Mouse (Mus musculus) gastrocnemius, postnatal 25 days (tissue): Measurements from ENCODE around the gene Cdnf. TPM values are rescaled to one million over a fixed set of nuclear protein-coding genes. Genes with fewer than 3 reads are reported as not detected.

Source experiments
- total RNA-seq, 2 experiments: library from RNA; stranded (reverse); gene quantifications; 1 replicate in 1 of 2; 2 replicates in 1 of 2; pipeline ENCODE4 v1.2.3; 2021

Cdnf gene
- total RNA-seq, 2 experiments from 2014 or later = 32.7 to 39.1 TPM

Other genes with a start within 250 kb of the Cdnf start
- gene Nmt2, start 228.8 kb upstream of the Cdnf start, total RNA-seq = 1 to 10 TPM; 8.1 to 8.5 TPM
- 1 to 10 TPM; 4.6 to 5.3 TPM for gene Rpp38, start 180.4 kb upstream of the Cdnf start, total RNA-seq
- gene Acbd7, start 176.9 kb upstream of the Cdnf start, total RNA-seq = under 1 TPM in 1 of 2 experiments, not detected in 1; 0.59 TPM
- gene Olah, start 115.8 kb upstream of the Cdnf start, total RNA-seq = not detected
- not detected for gene Meig1, start 90.4 kb upstream of the Cdnf start, total RNA-seq
- 1 to 10 TPM; 1.8 to 3.0 TPM for gene Dclre1c, start 88.9 kb upstream of the Cdnf start, total RNA-seq
- under 1 TPM; 0.72 to 0.84 TPM for gene Suv39h2, start 38.0 kb upstream of the Cdnf start, total RNA-seq
- gene Gm45902, start 240 bp upstream of the Cdnf start, total RNA-seq = under 1 TPM; 0.75 to 0.97 TPM
- 10 to 100 TPM; 12.6 to 13.2 TPM for gene Hspa14, start 216 bp upstream of the Cdnf start, total RNA-seq
- 1 to 10 TPM; 2.2 to 2.7 TPM for gene Fam107b, start 57.5 kb downstream of the Cdnf start, total RNA-seq